Mouse (Mus musculus) testis, adult 2 months (tissue): Measurements from ENCODE around the gene Zfp872. TPM values are rescaled to one million over a fixed set of nuclear protein-coding genes. Genes with fewer than 3 reads are reported as not detected.

Source experiments
- H3K27ac ChIP-seq: fragments of 200-500 bp; 2 replicates; pipeline ENCODE4 v1.5.1; 2012; ENCODE audit warnings: low read depth, low read length; ENCODE audit not compliant: control insufficient read depth, insufficient read depth
- H3K27me3 ChIP-seq: fragments of 200-500 bp; 2 replicates; pipeline ENCODE4 v1.6.1; 2012; ENCODE audit warnings: mild to moderate bottlenecking, low read length, moderate library complexity; ENCODE audit not compliant: control insufficient read depth, insufficient read depth
- H3K36me3 ChIP-seq: fragments of 200-500 bp; 2 replicates; pipeline ENCODE4 v1.6.1; 2012; ENCODE audit warnings: mild to moderate bottlenecking, low read length; ENCODE audit not compliant: control insufficient read depth, insufficient read depth
- H3K4me1 ChIP-seq: fragments of 200-500 bp; 2 replicates; pipeline ENCODE4 v1.6.1; 2012; ENCODE audit warnings: low read length; ENCODE audit not compliant: control insufficient read depth, insufficient read depth
- H3K4me3 ChIP-seq: fragments of 200-500 bp; 2 replicates; pipeline ENCODE4 v1.5.1; 2012; ENCODE audit warnings: low read depth, mild to moderate bottlenecking, low read length, moderate library complexity, mixed read lengths; ENCODE audit not compliant: control insufficient read depth
- CTCF ChIP-seq: fragments of 200-500 bp; IDR thresholded peaks from 2 replicates; pipeline ENCODE4 v1.5.1; 2012; ENCODE audit warnings: low read depth, mild to moderate bottlenecking, inconsistent platforms, low read length, moderate library complexity; ENCODE audit not compliant: control insufficient read depth, insufficient read depth, insufficient replicate concordance
- POLR2A ChIP-seq: fragments of 200-500 bp; IDR thresholded peaks from 2 replicates; pipeline ENCODE4 v1.6.1; 2012; ENCODE audit warnings: low read depth, mild to moderate bottlenecking, inconsistent platforms, low read length, moderate library complexity; ENCODE audit not compliant: control insufficient read depth
- polyA plus RNA-seq: library from polyadenylated mRNA; depleted of rRNA; stranded (reverse); fragments of >200 nt; gene quantifications from 2 replicates; pipeline ENCODE4 v1.2.3, GENCODE M21; 2012

Gene Zfp872
- polyA plus RNA-seq, 1 experiment: 0.05 TPM

DNA sequence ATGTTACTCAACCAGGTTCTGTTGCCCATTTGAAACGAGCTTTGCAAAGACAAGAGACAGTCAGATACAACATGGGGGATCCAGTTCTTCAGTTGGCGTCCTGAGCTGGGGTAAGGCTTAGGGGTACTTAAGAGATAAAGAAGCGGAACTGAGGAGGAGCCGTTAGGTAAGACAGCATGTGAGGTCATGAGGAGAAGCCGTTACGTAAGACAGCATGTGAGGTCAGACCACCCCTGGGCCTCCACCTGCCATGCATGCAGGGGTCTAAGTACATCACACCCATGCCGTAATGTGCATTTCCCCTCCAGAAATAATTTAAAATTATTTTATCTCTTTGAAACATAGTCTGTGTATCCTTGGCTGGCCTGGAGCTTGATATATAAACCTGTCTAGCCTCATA is 25.0 kb upstream of the Zfp872 start:
- Histone ChIP-seq H3K4me1 (peaks cover 10% of the 10 kb centered on the region), H3K36me3 (no peaks in the 10 kb centered on the region), H3K27me3 (no peaks in the 10 kb centered on the region), H3K4me3 (no peak overlapping the region), H3K27ac (no peak overlapping the region)
- TF ChIP-seq POLR2A (no peak), CTCF (no peak)

DNA sequence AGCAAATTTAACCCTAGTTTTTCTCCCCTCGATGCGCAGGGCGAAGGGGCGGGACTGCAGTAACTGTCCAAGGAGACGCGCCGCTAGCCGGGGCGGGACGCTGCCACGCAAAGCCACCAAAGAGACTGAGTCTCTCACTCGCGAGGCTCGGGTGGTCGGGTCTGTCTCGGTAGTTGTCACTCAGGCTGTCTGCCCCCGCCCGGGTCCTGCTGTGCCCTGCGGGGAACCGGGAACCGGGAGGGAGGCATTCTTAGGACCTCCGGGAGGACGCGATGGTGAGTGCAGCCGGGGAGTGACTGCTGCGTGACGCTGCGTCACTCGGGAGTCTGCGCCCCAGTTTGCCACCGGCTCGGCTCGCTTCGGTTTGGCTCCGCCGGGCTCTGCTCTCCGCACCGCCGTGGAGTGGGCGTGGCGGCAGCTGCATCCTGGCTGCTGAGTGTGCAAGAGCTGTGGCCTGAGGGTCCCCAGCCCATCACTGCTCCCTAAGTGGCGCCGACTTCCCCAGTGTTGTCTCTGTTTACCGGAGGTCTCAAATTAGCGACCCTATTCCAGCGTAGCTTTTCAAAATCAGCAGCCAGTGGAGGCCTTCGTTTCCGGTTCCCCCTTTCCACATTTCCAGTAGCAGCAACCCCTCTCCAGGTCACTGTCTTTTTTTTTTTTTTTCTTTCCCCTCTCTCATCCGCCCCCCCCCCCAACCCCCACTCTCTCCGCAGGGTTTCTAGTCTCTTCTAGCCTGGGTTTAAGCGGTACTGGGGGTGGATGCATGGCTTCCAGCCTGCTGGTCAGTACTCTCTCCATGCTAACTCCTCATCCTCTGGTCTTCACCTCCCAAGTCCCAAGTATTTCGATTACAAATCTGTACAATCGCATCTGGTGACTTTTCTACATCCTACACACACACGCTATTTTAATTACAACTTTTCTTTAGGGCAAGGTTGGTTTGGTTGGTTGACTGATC is 22.9 kb upstream of the Zfp872 start:
- peaks cover 4% of the 10 kb centered on the region for H3K4me1 ChIP-seq
- TF ChIP-seq CTCF: no peak
- no peak for TF ChIP-seq POLR2A
- H3K27ac ChIP-seq: no peak overlapping the region
- H3K4me3 ChIP-seq: peak overlapping the region; percentile 85
- no peaks in the 10 kb centered on the region for H3K36me3 ChIP-seq
- no peaks in the 10 kb centered on the region for H3K27me3 ChIP-seq

DNA sequence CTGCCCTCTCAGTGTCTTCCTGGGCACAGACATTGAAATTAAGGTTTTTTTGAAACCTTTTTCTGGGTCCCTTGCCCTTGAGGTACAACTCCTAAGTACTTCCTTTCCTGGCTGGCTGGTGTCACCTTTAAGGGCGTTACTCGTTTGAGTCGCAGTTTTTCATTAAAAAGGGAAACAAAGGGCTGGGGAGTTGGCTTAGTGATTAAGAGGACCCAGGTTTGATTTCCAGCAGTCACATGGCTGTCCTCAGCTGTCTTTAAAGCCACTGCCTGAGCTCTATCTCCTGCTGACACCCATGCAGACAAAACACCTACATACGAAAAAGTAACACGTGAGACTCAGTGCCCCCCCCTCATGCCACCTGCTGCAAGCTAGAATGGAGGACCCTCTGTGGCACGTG is 21.9 kb upstream of the Zfp872 start:
- H3K4me3 ChIP-seq: no peak overlapping the region
- H3K36me3 ChIP-seq: no peaks in the 10 kb centered on the region
- TF ChIP-seq POLR2A (no peak), CTCF (no peak)
- H3K4me1 ChIP-seq: peaks cover 4% of the 10 kb centered on the region
- no peaks in the 10 kb centered on the region for H3K27me3 ChIP-seq
- H3K27ac ChIP-seq: no peak overlapping the region

DNA sequence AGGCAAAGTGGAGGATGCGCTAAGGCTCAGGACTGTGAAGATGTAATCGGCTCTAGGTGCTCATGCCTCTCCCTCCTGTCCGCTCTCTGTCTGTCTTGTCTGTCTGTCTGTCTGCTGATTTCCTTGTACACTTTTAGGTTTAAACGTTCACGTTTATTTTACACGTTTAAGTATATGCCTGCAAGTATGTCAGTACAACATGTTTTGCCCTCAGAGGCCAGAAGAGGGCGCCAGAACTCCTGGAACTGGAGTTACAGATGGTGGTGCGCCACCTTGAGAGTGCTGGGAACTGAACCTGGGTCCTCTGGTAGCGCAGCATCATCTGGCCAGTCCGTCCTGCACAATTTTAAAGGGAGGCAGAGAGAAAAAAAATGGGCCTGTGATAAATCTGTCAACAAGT is 21.2 kb upstream of the Zfp872 start:
- TF ChIP-seq POLR2A: no peak
- peak; percentile 68; the same call in 1 of the 2 replicates for TF ChIP-seq CTCF
- no peaks in the 10 kb centered on the region for H3K36me3 ChIP-seq

DNA sequence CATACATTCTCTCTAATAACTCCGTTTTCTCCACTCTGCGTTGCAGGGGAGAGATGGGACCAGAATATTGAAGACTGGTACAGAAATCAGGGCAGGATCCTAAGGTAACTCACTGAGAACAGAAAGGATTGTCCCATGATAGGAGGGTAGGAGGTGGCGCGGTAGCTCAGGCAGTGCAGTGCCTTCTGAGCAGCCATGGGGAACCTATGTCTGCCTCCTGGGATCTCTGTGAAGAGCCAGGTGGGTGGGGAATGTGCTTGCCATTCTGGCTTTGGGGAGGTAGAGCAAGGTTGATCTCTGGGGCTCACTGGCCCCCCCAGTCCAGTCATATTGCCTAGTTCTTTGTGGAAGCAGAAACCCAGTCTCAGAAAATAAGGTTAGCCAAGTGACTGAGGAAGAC is 20.1 kb upstream of the Zfp872 start:
- Histone ChIP-seq H3K27me3 (no peaks in the 10 kb centered on the region), H3K4me3 (no peak overlapping the region), H3K4me1 (peaks cover 4% of the 10 kb centered on the region), H3K27ac (no peak overlapping the region), H3K36me3 (no peaks in the 10 kb centered on the region)
- TF ChIP-seq POLR2A (no peak), CTCF (no peak)

More for the DNA sequence above, 21.2 kb upstream of the Zfp872 start:
- Histone ChIP-seq H3K4me3 (no peak overlapping the region), H3K27ac (no peak overlapping the region), H3K27me3 (no peaks in the 10 kb centered on the region), H3K4me1 (peaks cover 4% of the 10 kb centered on the region)

DNA sequence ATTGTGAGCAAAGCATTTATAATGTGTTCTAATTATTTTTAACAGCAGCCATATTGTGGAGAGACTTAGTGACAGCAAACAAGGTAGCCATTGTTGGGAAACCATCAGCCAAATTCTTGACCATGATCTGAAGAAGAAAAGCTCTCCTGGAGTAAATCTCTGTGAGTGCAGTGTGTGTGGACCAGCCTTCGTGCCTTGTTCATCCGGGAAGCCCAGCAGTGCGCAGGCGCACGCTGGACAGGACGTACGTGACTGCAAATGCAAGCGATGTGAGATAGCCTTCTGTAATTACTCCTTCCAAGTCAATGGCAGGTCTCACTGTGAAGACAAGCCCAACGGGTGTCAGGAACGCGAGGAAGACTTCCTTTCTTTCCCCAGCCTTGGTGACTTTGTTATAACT is 18.6 kb upstream of the Zfp872 start:
- H3K4me3 ChIP-seq: no peak overlapping the region
- TF ChIP-seq CTCF (no peak), POLR2A (no peak)

DNA sequence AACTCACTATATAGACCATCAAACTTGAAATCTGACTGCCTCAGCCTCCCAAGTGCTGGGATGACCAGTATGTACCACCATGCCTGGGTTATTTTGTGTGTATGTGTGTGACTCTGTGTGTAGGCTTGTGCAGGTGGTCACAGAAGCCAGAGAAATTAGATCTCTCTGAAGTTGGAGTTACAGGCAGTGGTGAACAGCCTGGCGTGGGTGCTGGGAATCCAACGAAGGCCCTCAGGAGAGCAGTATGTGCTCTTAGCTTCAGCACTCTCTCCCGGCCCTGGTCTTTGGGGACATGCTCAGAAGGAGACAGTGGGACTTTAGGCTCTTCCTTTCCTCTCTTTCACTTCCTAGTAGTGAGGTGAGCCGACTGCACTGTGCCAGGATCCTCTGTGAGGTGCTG is 15.6 kb upstream of the Zfp872 start:
- Histone ChIP-seq H3K4me1 (no peaks in the 10 kb centered on the region), H3K27me3 (no peaks in the 10 kb centered on the region), H3K36me3 (no peaks in the 10 kb centered on the region), H3K27ac (no peak overlapping the region), H3K4me3 (no peak overlapping the region)
- no peak for TF ChIP-seq POLR2A
- no peak for TF ChIP-seq CTCF

More for the DNA sequence above, 18.6 kb upstream of the Zfp872 start:
- Histone ChIP-seq H3K27me3 (no peaks in the 10 kb centered on the region), H3K4me1 (peaks cover 4% of the 10 kb centered on the region), H3K36me3 (no peaks in the 10 kb centered on the region), H3K27ac (no peak overlapping the region)
